Mouse (Mus musculus): ENCODE results near the gene Ube2v1.

The Ube2v1 gene

DNA sequence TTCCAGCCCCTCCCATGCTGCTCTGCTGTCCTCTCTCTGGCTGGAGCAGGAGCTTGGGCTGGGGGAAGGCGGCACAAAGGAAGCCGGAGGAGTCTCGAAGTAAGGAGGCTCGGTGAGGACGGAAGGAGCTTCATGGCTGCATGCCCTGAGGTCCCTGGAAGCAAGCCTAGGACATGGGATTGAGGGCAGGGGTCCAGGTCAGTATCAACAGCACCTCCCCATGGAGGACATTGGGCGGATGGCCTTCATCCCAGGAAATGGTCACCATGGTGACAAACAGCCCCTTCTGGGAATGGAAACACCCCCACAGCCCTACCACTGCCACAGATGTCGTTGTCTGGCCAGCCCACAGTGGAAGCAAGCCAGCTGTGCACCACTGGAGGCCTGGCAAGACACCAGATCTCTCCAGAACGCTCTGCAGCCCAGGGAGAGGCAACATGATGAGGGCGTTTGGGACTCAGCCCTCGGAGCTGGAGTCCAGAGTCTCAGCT lies 37.4 kb downstream of the Ube2v1 start:
- no peak for DNase-seq (ENCODE audit: extremely low read depth, low read depth)

DNA sequence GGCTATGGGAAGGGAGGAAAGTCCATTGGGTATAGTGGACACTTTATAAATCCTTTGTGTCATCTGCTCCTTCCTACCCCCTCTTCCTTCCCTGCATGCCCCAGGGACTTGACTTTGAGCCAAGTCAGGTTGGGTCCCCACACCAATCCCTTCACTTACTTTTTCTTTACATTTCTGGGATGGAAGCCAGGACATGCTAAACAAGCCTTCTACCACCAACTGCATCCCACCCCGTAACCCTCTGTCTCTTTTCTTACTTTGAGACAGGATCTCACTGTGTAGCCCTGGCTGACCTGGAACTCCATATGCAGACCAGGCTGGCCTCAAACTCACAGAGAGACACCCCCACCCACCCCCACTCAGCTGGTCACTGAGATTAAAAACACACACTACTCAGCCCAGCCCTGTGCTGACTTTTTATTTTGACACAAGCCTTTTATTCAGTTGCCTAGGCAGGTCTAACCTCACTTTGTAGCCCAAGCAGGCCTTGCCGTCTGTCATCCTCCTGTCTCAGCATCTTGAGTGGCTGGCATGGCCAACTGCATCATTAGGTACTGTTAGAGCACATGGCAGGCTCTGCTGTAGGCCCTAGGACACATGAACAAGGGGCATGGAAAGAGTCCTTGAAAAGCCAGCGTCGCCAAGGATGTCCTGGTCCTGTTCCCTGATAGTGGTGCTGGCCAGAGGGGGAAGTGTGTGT lies 38.2 kb downstream of the Ube2v1 start:
- DNase-seq (ENCODE audit: extremely low read depth, low read depth): no peak

GRCm38 (mm10) chr2:167588774-167589577 lies 42.9 kb downstream of the Ube2v1 start:
- no peak for DNase-seq (ENCODE audit: extremely low read depth, low read depth)

DNA sequence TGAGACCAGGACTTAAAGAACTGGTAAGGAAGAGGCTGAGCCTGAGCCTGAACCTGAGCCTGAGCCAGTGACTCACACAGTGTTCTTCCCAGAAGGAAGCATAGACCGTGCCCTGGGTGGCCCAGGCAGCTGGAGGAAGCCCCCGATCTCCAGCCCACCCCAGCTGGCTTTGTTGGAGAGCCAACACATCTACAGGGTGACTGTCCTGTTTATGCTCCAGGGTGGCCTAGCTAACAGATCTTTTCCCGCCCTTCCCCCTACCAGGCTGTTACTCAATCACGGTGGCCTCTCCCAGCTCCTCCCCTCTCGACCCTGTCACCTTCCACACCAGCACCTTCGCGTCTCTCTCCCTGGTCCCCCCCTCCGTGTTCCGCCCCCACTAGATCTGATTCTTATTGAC lies 44.9 kb downstream of the Ube2v1 start:
- no peak for DNase-seq (ENCODE audit: extremely low read depth, low read depth)

GRCm38 (mm10) chr2:167586041-167586440 lies 45.9 kb downstream of the Ube2v1 start:
- no peak for DNase-seq (ENCODE audit: extremely low read depth, low read depth)

- DNase-seq (ENCODE audit: extremely low read depth, low read depth): no peak
Observed at GRCm38 (mm10) chr2:167585273-167585672, 46.6 kb downstream of the Ube2v1 start.

GRCm38 (mm10) chr2:167583161-167583952 lies 48.5 kb downstream of the Ube2v1 start:
- no peak for DNase-seq (ENCODE audit: extremely low read depth, low read depth)

- peak; percentile 44 for DNase-seq (ENCODE audit: extremely low read depth, low read depth)
Observed at GRCm38 (mm10) chr2:167578521-167578920, 53.4 kb downstream of the Ube2v1 start.

GRCm38 (mm10) chr2:167577186-167577785 lies 54.6 kb downstream of the Ube2v1 start:
- DNase-seq (ENCODE audit: extremely low read depth, low read depth): no peak

- no peak for DNase-seq (ENCODE audit: extremely low read depth, low read depth)
Observed at GRCm38 (mm10) chr2:167576121-167576620, 55.7 kb downstream of the Ube2v1 start.

- DNase-seq (ENCODE audit: extremely low read depth, low read depth): no peak
Observed at GRCm38 (mm10) chr2:167575581-167575980, 56.3 kb downstream of the Ube2v1 start.

DNA sequence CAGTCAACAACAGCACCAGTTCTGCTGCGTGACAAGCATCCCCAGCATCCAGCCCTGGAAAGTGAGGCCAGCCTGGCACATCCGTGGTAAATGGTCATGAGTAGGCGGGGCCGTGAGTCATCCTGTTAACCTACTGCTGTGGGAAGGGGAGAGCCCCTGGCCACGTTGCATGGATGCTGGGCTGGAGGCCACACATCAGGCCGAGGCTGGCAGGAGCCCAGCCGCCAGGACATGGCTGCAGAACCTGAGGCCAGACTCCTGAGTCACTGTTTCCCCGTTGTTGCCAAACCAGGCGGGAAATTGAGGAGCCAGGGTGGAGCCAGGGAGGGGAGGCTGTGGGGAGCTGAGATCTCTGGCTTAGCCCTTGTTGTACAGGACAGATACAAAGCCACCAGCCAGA lies 57.1 kb downstream of the Ube2v1 start:
- no peak for DNase-seq (ENCODE audit: extremely low read depth, low read depth)

GRCm38 (mm10) chr2:167571442-167572220 lies 60.3 kb downstream of the Ube2v1 start:
- DNase-seq (ENCODE audit: extremely low read depth, low read depth): no peak

DNA sequence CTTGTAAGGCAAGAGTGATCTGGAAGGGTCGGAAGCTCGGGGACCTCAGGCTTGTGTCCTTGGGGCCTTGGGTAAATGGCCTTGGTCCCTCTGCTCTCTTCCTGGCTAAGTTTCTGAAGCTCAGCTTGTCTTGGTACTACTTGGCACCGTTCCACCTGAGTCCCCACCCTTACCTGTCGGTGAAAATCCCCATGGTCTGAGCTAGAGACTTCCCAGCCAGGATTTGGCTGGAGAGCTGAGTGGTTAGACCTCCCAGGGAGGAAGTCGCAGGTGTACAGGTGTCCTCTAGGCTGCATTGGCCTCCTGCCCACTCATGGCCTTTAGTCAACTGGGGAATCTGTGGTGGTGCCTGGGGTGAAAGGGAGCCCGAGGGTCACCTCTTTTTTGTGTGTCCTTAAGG lies 61.1 kb downstream of the Ube2v1 start:
- DNase-seq (ENCODE audit: extremely low read depth, low read depth): no peak

DNA sequence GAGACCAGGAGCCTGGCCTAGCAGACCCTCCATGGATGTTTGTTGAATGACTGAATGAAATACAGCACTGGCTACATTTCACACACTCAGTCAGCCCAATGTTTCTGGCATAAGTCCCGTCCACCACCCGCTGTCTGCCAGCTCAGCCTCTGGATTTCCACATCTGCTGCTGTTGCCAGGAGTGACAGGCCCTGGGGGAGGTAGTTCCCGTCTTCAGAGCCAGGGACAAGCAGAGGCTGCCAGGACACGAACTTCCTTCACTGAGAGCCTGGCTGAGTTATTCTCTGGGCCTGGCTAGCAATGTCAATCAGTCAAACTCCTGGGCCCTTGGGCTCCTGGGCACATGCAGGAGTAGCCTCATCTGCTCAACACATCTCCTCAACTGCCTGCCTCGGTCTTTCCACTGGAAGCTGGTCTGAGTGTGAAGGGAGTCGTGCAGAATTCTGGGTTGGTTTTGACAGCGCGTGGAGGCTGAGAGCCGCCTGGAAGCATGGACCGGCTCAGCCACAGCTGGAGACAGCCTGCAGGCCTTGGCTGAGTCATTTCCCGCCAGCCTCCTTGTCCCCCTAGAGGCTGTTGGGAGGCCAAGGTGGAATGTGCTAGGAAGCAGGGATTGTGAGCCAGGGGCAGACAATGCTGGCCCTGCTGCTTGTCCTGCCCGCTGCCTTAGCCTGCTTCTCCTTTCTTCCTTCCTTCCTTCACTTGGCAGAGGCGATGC lies 61.8 kb downstream of the Ube2v1 start:
- no peak for DNase-seq (ENCODE audit: extremely low read depth, low read depth)

GRCm38 (mm10) chr2:167568112-167568511 lies 63.8 kb downstream of the Ube2v1 start:
- no peak for DNase-seq (ENCODE audit: extremely low read depth, low read depth)

- no peak for DNase-seq (ENCODE audit: extremely low read depth, low read depth)
Observed at GRCm38 (mm10) chr2:167565682-167566081, 66.2 kb downstream of the Ube2v1 start.

GRCm38 (mm10) chr2:167565312-167565656 lies 66.6 kb downstream of the Ube2v1 start:
- DNase-seq (ENCODE audit: extremely low read depth, low read depth): no peak

DNA sequence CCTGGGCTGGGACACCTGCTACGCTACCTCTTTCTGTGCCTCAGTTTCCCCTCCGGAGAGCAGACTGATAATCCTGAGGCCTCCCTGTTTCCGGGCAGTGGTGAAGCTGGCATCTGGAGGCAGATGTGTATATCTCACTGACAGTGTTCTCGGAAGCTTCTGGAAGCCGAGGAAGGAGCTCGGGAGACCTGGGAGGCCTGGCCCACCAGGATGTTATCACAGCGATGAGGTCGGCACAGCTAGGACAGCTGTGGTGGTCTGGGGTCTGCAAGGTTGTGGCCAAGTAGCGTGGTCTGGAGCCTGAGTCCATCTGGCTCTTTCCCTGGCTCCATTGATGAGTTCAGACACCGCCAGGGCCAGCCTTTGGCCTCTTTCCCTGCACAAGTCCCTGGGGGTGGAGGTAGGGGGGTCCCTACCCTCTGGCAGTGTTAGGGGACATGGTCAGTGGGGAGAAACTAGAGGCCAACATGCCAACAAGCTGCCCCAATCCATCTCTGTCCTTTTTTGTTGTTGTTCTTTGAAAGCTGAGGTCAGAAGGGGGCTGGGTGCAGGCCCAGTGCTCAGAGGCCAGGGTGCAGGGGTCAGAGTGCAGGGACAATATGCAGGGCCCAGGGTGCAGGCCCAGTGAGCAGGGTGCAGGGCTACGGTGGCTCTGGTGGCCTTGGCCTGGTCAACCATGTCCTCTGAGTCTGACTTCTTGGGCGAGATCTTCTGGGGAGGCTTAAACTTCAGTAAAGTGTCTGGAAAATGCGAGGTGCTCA lies 67.2 kb downstream of the Ube2v1 start:
- DNase-seq (ENCODE audit: extremely low read depth, low read depth): no peak

Measured in MEL-GATA-1-ER (cell line).